Mouse (Mus musculus): ENCODE measurements around the gene Akt1. TPM values are rescaled to one million over a fixed set of nuclear protein-coding genes. Genes with fewer than 3 reads are reported as not detected.

The Akt1 gene
- total RNA-seq, 2 experiments from 2014 or later, result 279 to 286 TPM

- intact Hi-C loops (cut with DNase I), result no loop called here
- DNase-seq, result peak; percentile 77
Observed at GRCm38 (mm10) chr12:112604709-112605649, 69.7 kb downstream of the Akt1 start.

GRCm38 (mm10) chr12:112604022-112604421 is 70.7 kb downstream of the Akt1 start:
- no peak for DNase-seq
- intact Hi-C loops (cut with DNase I), result no loop called here

Small RNAs within 50 kb of the gene (microRNA-seq; reads per million reads assigned to microRNA genes)
- 1.5 reads per million for gene Mir6939

Other genes with a start within 250 kb of the Akt1 start
- gene A530016L24Rik, start 185.4 kb downstream of the Akt1 start, total RNA-seq (2021), result under 1 TPM; 0.74 to 0.95 TPM
- gene Tmem179, start 158.1 kb downstream of the Akt1 start, total RNA-seq (2021), result 10 to 100 TPM; 83.6 to 91.1 TPM
- 10 to 100 TPM; 24.7 to 26.7 TPM for gene Inf2, start 86.1 kb downstream of the Akt1 start, total RNA-seq (2021)
- gene Adssl1, start 54.8 kb downstream of the Akt1 start, total RNA-seq (2021), result 1 to 10 TPM; 1.5 to 1.7 TPM
- gene Siva1, start 30.2 kb downstream of the Akt1 start, total RNA-seq (2021), result 10 to 100 TPM; 25.3 to 25.9 TPM
- 1 to 10 TPM in 1 of 2 experiments, under 1 TPM in 1; 0.62 to 1.9 TPM for gene Zbtb42, start 3.9 kb upstream of the Akt1 start, total RNA-seq (2021)
- gene Cep170b, start 45.6 kb upstream of the Akt1 start, total RNA-seq (2021), result 100 to 1,000 TPM; 183 to 185 TPM
- 1 to 10 TPM; 6.2 to 6.6 TPM for gene Pld4, start 85.8 kb upstream of the Akt1 start, total RNA-seq (2021)
- 10 to 100 TPM; 28.1 to 28.2 TPM for gene Ahnak2, start 127.8 kb upstream of the Akt1 start, total RNA-seq (2021)
- 10 to 100 TPM; 15.0 to 15.8 TPM for gene Clba1, start 134.1 kb upstream of the Akt1 start, total RNA-seq (2021)
- gene Cdca4, start 154.5 kb upstream of the Akt1 start, total RNA-seq (2021), result 10 to 100 TPM; 18.5 to 19.8 TPM
- not detected for gene Gpr132, start 193.3 kb upstream of the Akt1 start, total RNA-seq (2021)